Mouse (Mus musculus): ENCODE results near the gene Snd1. TPM values are rescaled to one million over a fixed set of nuclear protein-coding genes. Genes with fewer than 3 reads are reported as not detected.

Gene Snd1
- total RNA-seq, 2 experiments from 2014 or later = 114 TPM

DNA sequence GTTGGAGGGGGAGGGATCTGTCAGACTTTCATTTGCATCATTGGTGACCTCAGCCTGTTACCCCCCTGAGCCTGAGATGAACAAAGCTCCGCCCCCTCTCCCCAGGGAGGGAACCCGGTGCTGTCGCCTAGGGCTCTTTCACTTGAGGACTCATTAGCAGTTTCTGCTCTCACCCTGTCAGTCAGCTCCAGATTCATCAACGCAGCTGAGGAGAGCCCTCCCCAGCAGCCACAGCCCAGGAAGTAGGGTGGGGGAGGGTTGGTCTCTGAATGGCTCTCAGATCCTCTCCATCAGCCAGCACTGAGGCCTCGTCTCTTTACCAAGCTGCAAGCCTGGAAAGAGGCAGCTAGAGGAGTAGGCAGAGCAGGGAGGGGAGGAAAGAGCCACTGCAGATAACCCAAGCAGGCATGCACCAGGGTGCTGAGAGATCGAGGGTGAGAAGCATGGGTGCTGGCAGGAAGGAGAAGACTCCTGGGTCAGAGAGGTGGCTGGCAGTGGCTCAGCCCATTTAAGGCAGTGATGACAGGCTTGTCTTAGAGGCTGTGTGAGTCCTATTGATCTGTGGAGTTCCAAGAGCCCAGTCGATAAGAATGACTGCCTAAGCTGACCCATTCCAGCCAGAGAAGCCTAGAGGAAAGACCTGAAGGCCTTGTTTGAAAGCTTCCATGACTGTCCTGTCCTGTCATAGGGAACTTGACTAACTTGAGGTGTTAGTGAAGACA, 403.2 kb downstream of the Snd1 start:
- peak; percentile 22 for DNase-seq
- intact Hi-C loops (cut with DNase I) = no loop called here

DNA sequence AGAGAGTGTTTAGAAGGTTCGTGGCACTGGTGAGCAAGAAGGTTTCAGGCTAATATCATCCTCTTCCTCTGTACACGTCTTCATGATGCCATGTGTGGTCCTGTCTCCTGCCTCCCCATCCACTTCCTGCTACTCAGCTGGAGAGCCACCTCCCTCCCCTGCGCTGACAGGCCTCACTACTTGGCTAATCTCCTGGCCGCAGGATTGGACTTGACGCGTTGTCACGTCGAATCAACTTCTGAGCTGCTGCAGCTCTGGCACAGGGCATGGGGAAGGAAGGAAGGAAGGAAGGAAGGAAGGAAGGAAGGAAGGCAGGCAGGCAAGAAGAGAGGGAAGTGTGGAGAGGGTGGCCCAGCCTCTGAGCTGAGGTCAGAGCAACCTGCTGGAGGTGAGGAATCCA, 404.4 kb downstream of the Snd1 start:
- intact Hi-C loops (cut with DNase I) = no loop called here
- peak; percentile 34 for DNase-seq

DNA sequence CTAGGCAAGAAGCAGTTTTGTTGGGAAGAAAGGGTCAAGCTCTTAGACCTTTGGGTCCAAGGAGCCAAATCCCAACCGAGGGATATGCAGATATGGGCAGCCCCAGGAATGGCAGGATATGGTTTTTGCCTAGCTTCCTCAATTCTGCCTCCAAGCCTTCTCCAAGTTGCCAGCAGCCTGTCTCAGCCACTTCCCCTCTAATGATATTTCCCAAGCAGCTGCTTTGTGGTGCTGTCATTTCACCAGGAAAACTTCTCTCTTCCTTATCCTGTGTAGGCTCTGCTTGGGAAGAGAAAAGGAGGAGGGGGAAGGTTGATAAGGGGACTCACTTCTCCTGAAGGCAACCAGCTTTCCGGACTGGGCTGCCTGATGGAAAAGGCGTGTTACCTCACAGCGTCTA, 406.0 kb downstream of the Snd1 start:
- DNase-seq = no peak
- intact Hi-C loops (cut with DNase I) = no loop called here

DNA sequence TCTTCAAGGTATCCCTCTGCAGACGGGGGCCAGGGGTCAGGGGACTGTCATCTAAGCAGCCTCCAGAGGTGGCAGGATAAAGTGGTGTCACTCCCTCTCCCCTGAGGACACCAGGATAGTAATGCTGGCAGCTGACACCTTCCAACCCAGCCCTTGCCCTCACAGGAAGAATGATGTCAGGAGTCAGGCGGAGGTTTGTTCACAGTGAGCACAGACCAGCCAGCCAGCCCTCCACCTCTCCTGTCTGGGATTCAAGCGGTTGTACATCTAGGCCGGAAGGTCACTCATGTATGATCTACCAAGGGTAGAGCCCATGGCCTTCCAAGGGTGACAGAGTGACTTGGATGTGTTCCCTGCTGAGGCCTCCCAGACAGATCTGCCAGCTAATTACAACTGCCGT, 408.6 kb downstream of the Snd1 start:
- no peak for DNase-seq
- intact Hi-C loops (cut with DNase I) = no loop called here

DNA sequence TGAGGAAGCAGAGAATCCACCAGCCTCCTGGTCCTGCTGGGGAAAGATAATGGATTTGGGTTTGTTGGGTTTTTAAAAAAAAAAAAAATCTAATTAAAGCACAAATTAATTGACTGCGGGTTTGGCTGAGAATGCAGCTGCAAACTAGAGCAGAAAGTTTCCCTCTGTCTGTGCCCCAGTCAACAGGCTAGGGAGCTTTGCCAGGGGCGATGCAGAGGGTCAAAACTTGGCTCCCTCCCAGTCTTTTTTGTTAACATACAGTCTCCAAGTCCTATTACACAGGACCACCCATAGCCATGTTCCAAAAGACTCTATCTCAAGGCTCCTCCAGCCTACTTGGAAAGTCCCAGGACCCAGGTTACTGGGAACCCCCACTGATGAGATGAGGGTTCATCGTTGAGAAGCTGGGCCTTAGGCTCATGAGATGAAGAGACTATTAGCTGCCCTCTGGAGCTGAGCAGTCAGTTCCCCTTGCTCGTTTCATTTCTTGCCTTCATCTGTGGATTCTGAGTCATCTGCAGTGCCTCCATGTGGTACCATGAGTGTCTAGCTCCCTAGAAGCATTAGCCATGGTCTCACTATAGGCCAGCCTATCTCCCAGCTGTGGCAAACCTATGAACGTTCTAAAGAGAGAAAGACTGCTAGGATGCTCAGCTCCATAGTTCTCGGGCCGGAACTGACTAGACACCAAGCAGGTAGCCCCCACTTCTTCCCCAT, 411.9 kb downstream of the Snd1 start:
- no peak for DNase-seq
- intact Hi-C loops (cut with DNase I) = no loop called here

DNA sequence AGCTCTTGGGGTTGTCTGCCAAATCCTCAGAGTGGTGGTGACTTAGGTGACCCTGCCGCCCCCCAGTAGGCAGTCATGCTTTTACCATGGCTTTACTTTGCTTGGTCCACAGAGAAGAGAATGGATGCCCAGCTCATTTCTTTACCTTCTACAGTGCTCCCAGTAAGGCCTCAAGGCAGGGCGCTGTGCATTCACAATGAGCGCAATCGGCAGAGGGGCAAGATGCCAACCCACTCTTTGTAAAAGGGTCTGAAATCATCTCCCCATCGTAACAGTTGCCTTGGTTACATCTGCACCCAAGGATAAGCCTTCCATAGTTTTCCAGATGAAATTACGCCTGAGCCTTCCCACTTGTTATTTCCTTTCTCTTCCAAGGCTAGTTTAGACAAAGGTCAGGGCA, 415.5 kb downstream of the Snd1 start:
- peak; percentile 66 for DNase-seq
- intact Hi-C loops (cut with DNase I) = no loop called here

DNA sequence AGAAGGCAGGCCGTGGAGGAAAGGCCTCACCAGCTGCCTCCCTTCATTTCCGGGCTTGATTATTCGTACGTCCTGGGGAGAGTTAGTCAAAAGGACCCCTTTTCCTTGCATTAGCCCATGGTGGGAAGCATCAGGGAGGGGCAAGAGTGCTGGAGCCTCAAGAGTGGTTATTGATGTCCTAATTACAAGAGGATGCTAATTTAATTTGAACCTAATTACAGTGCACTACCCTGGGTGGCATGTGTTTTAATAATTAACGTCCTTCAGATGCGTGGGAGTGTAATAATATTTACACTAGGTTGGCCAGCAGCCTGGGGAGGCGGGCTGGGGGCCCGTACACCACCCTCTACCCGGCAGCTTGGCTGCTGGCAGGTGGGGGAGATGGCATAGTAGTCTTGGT, 416.5 kb downstream of the Snd1 start:
- intact Hi-C loops (cut with DNase I) = no loop called here
- no peak for DNase-seq

DNA sequence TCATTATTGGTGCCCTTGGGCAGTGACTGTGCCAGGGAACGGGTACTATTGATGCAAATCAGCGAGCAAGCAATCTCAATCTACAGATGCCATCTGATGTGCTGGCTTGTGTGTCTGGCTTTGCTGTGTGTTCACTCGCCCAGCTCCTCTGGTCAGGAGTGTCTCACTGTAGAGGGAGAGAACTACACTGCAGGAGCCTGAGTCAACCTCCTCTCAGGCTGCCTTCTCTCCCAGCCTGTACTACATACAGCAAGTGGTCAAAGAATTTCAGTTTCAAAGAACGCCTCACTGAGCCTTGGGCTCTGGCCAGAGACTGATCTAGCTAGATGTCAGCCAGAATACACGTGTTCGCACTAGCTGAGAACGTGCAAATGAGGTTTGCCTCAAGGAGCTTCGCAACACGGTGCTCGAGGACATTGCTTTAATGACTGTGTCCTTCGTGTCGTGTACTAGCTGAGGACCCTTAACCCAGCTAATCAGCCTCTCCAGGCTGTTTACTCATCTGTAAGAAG, 420.1 kb downstream of the Snd1 start:
- no peak for DNase-seq
- intact Hi-C loops (cut with DNase I) = no loop called here

DNA sequence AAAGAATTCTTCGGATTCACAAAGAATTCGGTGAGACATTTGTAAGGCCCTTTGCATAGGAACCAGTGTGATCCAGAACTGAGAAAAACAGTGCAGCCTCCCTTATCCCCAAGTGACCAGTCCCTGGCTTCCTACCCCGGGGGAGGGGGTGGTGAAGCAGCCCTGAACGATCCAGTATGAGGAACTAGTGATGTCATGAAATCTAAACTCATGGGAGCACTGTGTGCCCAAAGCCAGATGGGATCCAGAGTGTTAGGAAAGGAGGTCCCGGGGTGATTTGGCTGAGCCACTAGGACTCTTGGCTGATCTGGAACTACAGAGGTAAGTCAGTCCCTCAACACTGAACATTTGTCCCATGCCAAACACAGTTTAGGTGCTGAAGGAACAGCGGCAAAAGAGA, 420.8 kb downstream of the Snd1 start:
- intact Hi-C loops (cut with DNase I) = no loop called here
- no peak for DNase-seq

DNA sequence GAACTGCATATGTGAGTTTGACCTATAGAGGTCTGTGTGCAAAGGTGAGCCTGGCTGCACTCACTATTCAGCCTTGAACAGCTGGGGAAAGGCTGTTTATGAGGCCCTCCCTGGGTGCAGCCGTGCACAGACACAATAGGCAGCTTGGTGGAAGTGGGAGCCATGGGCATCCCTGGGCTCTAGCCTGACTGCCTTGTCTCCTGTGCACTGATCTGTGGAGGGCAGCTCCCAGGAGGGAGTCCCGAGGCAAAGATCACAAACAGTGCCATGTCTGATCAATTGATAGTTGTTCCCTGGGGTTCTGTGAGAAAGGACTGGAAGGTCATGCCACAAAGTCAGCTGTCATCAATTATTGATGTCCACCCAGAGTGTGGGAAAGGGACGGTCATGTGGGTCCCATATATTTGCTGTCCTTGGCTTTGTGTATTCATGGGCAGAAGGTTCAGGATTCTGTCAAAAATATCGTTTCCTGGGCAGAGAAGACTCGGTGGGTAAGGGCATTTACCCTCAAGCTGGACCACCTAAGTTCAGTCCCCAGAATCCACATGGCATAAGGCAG, 421.9 kb downstream of the Snd1 start:
- intact Hi-C loops (cut with DNase I) = no loop called here
- no peak for DNase-seq

DNA sequence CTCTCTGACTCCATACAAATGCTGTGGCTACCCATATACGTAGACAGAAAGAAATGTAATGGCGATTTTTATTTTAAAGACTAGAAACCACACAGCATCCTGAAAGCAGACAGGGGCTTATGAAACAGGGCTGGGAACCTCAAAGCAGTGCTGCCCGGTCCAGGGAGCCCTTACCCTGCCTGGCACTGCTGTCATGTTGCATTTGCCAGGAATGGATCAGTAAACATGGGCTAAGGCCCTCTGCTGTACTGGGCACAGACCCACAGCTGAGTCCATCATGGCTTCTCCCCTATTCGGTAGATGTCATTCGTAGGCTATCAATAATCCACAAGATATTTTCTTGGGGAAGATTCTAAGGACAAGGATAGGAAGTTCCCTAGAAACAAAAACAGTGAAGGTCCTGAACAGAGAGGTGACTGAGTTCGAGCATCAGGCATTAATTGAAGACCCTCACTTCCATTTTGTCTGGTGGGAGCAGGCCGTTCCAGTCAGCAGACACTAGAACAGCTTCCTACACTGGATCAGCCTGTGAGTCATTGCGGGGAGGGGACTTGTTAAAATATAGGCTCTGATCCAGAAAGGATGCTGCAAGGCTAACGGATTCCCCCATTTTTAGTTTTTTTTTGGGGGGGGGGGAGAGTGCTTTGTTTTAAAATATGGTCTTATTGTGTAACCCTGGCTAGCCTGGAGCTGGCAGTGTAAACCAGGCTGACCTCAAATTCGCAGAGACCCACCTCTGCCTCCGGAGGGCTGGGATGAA, 422.6 kb downstream of the Snd1 start:
- no peak for DNase-seq

DNA sequence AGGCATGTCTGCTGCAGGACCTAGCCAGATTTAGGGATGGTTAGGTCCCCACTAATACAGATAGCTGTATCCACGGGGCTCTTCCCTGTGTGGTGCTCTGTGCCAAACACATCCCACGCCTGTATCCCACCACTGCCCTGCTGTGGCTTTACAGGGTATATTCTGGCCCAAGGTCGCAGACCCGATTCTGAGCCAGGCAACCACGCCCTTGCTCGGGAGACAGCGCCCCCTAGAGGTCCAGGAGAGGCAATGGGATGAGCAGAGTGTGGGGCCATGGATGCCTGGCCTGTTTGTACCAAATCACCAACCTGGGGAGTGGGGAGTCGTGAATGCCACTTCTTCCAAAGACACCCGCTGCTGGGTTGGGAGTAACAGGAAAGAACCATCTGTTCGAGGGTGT, 423.9 kb downstream of the Snd1 start:
- peak; percentile 52 for DNase-seq
- intact Hi-C loops (cut with DNase I) = no loop called here

More for the DNA sequence above, 422.6 kb downstream of the Snd1 start:
- intact Hi-C loops (cut with DNase I) = no loop called here

DNA sequence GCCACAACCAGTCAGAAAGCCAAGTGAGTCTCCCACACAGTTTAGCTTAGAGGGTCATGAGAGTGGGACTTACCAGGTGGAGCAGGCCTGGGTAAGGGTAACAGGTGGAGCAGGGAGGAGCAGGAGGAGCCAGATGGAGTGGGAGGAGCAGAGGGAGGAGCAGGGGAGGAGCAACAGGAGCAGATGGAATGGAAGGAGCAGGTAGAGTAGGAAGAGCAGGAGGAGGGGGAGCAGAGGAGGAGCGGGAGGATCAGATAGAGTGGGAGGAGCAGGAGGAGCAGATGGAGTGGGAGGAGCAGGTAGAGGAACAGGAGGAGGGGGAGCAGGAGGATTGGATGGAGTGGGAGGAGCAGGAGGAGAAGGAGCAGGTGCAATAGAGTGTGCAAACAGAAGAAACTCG, 427.6 kb downstream of the Snd1 start:
- no peak for DNase-seq
- intact Hi-C loops (cut with DNase I) = no loop called here

DNA sequence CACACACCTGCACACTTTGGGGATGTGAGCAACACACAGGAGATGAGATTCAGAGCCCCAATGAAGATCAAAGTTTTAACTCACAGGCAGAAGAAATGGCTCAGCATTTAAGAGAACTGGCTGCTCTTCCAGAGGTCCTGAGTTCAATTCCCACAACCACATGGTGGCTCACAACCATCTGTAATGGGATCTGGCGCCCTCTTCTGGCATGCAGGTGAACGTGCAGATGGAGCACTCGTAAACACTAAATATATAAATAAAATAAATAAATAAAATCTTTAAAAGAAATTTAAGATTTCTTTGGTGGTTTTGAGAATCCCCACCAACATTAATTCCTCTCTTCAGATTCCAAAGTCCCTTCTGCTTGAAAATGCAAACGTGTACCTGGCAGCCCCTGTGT, 429.5 kb downstream of the Snd1 start:
- intact Hi-C loops (cut with DNase I) = no loop called here

DNA sequence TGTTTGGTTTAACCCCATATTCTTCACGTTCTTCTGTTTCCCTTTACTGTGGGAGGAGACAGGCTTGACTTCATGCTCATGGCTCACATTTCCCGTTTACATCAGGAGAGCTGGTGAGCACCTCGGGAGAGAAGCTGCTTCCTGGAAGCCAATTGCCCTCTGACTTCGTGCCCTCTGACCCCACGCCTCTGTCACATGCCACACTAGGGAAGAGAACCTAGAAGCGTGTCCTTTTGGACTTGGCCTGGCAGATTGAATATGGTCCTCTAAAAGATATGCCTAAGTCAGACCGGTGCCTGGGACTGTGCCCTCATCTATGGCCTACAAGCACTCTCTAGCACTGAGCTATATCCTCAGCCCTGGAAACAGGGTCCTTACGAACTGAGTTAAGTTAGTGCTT, 430.4 kb downstream of the Snd1 start:
- intact Hi-C loops (cut with DNase I) = no loop called here
- no peak for DNase-seq

More for the DNA sequence above, 429.5 kb downstream of the Snd1 start:
- no peak for DNase-seq

DNA sequence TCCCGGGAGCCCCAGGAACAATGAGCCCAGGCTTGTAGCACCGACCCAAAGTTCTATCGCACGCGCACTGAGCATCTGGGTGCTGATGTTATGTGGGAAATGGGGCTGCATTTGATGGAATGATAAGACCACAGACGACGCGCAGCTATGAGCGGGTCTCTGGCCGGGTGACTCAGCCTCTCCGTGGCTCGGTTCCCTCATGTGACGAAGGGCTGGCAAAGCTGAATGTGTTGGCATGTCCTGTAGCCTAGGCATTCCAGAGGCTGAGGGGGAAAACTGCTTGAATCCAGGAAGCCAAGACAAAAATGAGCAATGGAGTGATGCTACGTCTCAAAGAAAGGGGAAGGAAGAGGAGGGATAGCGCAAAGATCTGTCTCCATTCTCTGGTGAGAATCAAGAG, 434.9 kb downstream of the Snd1 start:
- no peak for DNase-seq
- intact Hi-C loops (cut with DNase I) = no loop called here

DNA sequence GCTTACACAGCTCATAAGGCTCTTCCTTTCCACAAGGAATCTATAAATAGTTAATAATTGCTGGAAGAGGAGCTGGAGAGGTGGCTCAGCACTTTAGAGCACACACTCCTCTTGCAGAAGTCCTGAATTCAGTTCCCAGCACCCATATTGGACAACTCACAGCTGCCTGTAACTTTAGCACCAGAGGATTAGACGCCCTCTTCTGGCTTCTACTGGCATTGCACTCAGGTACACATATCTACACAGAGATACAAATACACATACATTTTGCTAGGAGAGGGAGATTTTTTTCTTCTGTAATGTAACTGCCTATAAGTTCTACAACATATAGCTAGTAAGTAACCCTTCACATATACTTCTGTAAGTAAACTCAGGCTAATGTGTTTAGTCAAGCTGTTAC, 440.0 kb downstream of the Snd1 start:
- no peak for DNase-seq
- intact Hi-C loops (cut with DNase I) = no loop called here

DNA sequence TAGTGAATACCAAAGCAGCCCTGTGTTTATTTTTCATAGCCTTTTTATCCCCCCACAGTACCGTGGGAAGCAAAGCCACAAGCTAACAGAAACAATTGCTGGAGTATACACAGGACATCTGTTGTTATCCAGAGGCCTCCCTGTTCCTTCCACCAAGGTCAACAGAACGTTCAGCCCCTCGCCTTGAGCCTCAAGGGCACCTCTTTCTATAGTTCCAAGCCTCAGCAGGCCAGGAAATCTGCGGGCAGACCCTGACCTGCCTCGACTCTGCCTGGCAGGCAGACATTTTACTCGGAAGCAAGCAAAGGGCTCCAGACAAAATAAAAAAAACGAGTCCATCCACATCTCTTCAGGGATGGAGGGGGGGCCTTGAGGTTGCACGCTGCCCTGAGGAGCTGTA, 441.7 kb downstream of the Snd1 start:
- intact Hi-C loops (cut with DNase I) = no loop called here
- no peak for DNase-seq

DNA sequence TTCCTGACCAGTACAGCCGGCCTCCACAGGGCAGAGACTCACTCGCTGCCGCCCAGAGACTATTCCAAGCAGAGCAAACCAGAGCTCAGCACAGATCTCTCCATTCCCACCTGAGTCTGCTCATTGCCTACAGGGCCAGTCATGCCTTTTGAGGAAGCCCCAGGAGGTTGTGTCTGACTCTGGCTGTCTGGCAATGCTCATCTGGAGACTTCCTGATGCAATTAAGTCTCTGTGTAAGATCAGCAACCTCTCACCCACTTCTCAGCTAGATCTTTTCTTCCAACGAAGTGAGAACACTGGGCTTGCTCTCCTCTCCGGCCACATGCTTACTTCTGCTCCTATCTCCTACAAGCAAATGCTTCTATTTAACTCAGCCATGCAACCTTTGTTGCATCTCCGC, 444.4 kb downstream of the Snd1 start:
- DNase-seq = no peak
- intact Hi-C loops (cut with DNase I) = no loop called here

DNA sequence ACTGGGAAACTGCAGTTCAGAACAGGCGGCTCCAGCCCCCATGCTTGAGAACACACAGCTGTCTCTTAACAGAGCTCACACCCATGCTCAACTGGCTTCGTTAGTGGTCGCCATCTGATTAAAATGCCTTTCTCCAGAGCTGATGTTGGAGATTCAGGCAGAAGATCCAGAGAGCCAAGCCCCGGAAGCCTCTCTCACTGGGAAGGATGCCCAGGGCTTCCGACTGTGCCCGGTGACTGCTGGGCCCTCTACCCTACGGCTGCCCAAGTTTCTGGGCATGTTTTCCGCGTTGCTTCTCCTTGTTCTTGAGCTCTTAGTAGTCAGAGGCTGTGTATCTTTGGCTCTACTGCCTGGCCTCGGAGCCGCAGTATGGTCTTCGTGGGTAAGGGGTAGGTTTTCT, 447.4 kb downstream of the Snd1 start:
- intact Hi-C loops (cut with DNase I) = no loop called here
- DNase-seq = peak; percentile 79

DNA sequence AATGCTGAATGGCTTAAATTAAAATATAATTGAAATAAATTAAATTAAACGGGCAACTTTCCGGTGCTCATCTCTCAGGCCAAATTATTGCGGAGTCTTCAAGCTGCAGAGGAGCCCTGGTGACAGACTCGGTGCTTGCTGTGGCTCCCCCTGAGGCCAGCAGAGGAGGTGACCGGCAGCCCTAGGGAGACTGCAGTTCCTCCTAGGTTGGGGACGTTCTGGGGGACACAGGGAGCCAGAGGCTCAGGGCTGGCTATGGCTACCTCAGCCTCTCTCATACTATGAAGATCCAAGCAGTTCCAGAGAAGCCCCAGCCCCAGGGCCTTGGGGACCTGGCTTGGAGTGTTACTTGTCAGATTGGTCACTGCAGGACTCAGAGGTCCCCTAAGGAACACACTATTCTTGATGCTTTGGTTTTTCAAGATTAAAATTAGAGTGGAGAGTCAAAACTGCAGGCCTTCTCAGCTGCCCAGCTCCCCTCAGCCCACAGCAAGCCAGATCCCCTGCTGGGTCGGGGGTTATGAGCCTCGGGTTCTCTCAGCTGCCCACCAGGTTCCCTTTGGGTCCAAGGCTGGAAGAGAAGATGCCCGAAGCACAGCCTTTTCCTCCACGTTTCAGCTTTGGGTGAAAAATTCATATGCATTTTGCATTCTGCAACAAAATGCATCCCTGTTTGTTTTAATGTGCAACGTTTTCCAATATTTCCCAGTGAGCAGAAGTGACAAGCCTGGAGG, 448.3 kb downstream of the Snd1 start:
- DNase-seq = no peak
- intact Hi-C loops (cut with DNase I) = no loop called here

Data from left cerebral cortex, postnatal 4 days (tissue).